Mouse (Mus musculus) natural killer cell, adult 2 months (primary cell): ENCODE measurements around the gene Rgs17.
A peak's percentile ranks its signal among the peaks of the same experiment; 100 is the strongest.
"Not testable (repeated sequence)": the region's sequence is repeated elsewhere in the genome, so short reads cannot be mapped to it uniquely, and the experiment has no call there.

Experiments
- DNase-seq, 2 experiments: peaks; one replicate each; pipeline ENCODE4 v3.0.0; 2022; ENCODE audit warnings: low spot score in 2 of 2

Gene Rgs17

GRCm38 (mm10) chr10:5922294-5922828 lies at the start of gene Rgs17:
TSS of gene Rgs17 (minus strand) at chr10:5922400.
- no peak for DNase-seq

DNA sequence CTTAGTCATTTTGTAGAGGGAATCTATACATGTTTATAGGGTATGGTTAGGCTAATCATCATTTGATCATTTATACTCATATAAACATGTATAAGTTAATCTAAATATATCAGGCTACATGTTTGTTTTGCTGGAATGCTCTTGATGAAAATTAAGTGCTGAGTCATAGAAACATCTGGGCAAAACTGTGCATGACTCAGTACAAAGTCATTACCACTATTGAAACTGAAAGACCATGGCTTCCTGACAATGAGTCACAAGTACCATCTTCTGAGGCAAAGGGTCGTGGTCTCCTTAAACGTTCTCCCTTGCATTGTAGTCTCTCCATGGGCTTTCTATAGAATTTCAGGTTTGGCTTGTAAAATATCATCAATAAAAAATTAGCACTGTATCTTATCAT lies 45.5 kb upstream of the Rgs17 start:
- no peak for DNase-seq

DNA sequence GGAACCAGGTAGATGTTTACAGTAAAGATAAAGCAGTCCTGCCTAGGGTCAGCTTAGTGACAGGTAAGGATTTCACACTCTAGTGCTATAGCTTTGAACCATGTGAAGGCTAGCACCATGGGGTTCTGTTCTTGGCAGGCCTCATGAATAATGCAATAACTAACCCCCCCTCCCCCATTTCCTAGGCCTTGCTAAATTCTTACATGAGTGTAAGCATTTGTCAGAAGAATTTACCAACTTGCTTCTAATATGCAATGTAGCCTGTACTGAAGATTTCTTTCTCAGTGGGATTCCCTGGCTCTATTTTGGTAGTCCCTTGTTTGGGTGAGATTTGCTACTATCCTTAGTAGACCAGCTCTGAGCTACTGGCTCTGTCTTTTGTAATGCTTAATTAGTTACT lies 31.6 kb upstream of the Rgs17 start:
- DNase-seq: not testable (repeated sequence)

DNA sequence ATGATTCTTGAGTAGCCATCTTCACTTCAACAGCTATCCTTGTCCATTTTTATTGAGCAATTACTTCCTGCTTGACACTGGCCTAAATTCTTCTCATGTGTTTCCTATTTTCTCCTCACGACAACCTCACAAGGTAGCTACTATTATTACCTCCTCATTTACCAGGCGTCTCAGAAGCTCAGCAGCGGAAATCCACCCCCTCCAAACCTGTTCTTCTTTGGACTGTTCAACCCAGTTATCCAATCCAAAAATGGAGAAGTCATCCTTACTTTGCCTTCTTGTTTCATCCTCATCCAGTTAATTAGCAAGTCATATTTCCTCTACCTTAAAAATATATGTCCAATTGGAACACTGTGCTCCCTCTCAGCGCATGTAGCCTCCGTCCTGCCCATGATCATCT lies 2.1 kb upstream of the Rgs17 start:
- DNase-seq: no peak

DNA sequence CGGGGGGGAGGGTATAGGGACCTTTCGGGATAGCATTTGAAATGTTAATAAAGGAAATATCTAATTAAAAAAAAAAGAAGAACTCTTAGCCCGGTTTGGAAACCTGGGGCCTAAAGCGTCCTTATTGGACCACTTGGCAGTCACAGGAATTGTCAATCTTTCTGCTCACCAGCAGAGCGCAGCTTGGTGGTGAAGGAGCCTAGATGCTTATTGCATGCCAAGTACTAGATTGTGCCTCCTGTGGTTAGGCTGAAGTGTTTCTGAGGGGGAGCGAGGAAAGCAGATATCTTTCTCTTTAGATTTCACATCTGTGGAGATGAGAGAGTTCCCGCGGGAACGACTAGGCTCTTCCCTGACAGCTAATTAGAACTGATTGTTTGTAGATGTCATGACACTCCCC lies 896 bp upstream of the Rgs17 start:
- DNase-seq: no peak

DNA sequence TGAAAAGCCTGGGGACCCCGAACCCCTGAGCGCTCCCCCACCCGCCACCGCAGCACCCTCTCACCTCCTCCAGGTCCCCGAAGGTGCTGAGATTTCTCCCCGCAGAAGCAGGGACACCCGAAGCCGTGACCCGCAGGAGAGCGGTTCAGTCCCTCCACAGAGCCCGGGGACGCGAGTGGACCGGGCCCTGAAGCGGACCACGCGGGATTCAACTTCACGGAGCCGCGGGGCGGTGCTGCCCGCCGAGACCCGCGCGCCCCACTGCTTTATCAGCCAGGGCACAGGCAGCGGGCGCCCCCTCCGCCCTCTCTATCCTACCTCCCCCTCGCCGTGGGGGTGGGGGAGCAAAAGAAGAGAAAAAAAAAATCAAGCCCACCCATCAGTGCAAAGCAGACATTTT lies 429 bp downstream of the Rgs17 start:
- DNase-seq: no peak

DNA sequence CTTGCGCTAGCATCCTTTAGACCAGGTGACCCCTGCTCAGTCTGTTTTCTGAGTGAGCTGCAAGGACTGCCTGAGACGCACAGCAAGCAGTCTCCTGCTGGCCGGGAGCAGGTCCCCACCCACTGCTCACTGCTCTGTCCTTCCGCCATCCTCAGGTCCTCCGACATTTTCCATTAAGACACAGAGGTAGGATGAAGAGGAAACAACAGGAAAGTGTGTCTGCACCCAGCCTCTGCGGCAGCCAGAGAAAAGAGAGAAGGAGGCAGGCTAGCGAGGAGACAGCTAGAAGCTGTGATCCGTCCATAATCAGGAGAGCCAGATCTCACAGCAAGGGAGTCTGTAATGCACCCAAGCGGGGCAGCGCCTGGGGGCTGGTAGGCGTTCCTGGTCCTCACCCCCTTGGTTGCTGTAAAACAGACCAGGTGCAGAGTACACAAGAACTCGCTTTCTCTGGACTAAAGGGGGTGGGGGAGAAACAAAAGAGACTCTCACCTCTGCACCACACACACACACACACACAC lies 1.1 kb downstream of the Rgs17 start:
- DNase-seq: no peak

DNA sequence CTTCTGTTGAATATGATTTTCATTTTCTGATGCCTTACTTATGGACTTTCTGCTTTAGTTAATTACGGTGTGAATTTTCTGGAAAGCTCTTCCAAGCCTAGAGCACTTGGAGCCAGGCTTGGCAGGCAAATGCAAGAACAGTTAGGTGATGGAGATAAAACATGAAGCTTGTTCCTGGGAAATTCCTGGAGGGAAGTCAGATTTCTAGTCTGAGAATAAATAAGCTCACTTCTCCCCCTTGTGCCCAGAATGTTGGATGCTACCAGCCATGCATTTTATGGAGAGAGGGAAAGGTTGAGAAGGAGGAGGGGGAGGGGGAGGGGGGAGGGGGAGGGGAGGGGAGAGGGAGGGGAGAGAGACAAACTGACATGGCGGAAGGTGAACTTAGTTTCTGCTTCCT lies 17.8 kb downstream of the Rgs17 start:
- no peak for DNase-seq

DNA sequence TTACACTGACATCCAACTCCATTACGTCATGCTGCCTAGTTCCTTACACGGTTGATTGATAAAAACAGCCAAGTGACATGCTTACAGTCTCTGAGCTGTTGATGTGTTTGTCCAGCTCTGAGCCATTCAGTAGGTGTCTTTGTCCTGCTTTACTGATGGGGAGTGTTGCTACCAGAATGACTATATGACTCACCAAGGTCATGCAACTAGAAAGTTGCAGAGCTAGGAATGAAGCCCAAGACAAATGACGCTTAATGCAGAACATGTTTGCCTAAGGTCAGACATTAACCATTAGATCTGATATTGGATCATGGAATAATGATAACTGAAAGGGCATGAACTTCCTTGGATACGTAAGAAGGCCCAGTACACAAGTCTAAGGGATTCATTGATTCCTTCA lies 20.4 kb downstream of the Rgs17 start:
- DNase-seq: no peak

GRCm38 (mm10) chr10:5900731-5901130 lies 21.5 kb downstream of the Rgs17 start:
- no peak for DNase-seq

DNA sequence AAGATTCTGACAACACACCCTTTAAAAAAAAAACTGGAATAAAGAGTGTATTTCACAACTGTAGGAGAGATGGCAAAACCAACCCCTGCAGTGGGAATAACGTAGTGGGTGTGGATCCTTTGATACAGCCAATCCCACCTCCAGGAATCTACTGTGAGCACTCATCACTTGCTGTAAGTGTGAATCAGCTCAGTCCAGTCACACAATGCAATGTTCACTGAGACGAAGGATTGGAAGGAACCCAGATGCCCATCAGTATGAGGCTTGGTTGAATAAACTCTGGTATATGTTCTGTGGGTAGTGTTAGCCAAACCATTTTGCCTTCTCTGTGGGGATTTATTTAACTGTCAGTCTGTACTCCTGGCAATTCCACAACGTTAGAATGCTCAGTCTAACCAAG lies 45.1 kb downstream of the Rgs17 start:
- DNase-seq: no peak

DNA sequence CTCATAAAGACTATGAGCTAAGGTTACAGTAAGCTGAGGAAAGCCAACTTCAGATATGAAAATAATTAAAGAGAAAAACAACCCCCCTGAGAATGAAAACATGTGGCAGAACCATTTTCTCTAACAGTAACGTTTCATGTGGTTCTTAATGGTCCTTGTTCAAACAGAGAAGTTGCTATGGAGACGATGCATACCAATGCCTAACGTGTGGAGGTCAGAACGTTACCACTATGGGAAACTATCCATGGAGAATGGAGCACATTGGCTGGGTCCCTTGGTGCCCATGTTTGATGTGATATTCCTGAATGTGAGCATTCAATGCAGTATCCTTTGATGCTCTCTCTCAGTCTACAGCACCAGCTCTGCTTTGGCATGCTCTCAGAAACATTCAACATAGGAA lies 51.1 kb downstream of the Rgs17 start:
- no peak for DNase-seq

DNA sequence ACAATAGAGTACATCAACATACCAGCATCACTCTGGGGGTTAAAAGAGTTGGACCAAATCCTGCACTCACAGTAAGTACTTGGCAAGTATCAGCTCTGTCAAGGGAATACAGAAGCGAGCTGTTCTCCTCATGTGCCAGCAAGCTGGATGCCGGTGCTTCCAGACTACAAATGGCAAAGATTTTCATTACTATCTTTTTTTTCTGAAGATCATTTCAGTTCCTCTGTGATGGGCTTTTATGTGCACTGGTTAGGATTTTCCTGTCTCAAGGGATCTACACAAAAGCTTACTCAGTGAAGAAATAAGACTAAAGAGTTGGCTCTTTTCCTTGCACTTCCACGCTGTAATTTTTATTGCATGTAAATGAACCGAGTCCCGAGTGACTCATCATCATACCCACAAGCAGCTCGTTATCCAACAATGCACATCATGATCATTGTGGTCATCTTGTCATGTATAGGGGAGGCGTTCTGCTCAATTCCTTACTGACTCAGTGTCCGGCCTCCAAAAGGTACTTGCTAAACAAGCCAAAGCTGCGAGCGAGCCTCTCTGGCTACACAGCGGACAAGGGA lies 54.1 kb downstream of the Rgs17 start:
- DNase-seq: no peak

- DNase-seq: no peak
These were observed 56.2 kb downstream of the Rgs17 start for GRCm38 (mm10) chr10:5865996-5866395.

DNA sequence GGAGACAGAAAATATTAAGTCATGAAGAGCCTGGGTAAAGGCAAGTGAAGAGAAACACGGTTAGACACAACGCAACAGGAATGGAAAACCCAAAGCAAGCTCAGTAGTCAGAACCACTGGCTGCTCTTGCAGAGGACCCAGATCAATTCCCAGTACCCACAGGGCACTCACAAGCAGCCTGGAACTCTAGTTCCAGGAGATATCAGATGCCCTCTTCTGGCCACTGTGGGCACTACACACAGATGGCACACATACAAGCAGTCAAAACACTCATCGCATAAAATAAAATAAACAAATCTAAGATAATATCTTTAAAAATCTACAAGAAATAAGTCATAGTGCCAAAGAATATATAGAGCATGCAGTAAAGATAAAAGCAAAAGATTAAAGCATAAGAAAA lies 59.5 kb downstream of the Rgs17 start:
- DNase-seq: no peak

- no peak for DNase-seq
These were observed 61.4 kb downstream of the Rgs17 start for GRCm38 (mm10) chr10:5860849-5861248.

DNA sequence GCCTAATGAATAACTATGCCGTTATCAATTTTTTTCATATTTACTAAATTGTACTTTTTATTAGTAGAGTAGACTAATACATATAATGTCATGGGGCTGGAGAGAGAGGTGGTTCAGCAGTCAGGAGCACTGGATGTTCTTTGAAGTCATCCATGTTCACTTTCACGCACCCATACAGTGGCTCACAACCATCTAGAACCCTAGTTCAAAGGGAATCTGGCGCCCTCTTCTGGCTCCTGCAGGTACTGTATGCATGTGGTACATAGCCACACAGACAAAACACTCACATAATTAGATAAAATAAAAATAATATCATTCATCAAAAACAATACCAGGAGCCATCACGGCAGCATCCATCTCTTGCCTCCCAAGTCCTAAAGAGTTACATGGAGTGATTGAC lies 62.5 kb downstream of the Rgs17 start:
- DNase-seq: peak in 1 of 2 experiments; percentile 1

- no peak for DNase-seq
These were observed 64.1 kb downstream of the Rgs17 start for GRCm38 (mm10) chr10:5857996-5858549.

DNA sequence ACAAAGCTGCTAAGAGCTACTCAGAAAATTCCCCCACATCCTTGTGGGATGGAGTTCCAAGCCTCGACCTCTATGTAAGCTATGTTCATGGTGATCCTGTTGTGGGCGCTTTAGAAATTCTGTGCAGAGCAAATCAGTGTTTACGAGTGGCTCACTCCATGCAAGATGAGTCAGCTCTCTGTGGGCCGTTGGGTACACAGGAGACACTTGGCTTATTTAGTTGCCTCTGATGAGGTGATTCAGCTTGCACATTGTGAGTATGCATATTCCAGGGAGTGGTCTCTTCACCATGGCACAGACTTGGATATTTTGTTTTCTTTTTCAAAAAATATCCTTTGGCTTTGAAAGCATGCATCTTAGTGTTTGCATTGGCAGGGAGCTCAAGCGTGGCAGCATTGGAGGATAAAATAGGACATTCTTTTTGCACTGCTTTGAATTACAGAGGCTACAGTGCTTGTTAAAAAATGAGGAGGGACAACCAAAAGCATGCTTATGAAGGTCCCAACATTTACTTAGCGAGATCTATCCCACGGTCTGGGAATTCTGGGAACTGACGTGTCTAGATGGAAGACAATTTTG lies 68.8 kb downstream of the Rgs17 start:
- no peak for DNase-seq

DNA sequence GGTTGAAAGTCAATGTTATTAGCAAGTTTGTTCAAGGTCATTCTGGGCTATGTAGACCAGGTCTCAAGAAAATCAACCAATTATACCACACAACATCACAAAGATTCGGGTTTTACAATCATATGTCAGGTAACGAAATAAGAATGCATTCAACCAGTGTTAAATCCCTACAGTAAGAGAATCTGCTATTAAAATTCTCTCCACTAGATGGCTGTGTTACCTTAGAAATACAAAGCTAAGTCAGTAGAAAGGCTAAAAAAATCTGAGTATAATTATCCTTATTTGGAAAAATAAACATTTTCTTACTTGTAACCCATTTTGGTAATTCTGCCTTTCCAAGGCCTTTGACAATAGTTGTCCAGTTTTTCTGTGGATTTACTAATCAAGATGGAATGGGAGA lies 75.3 kb downstream of the Rgs17 start:
- DNase-seq: no peak

DNA sequence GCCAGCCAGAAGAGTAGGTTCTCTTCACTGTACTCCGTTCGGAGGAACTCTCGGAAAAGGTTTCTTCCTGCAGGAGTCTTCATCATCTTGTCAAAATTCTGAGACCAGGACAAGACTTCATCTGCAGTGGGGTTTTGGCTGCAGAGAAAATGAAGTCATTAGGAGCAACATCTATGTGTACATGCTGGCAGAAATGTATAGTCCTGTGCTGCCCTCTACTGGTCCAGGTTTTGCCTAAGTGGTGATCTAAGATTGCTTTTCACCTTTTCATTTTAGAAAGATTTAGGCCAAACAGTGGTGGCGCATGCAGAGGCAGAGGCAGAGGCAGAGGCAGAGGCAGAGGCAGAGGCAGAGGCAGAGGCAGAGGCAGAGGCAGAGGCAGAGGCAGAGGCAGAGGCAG lies 80.8 kb downstream of the Rgs17 start:
- DNase-seq: peak; percentile 32 to 54

- DNase-seq: no peak
These were observed 95.7 kb downstream of the Rgs17 start for GRCm38 (mm10) chr10:5826336-5827025.

DNA sequence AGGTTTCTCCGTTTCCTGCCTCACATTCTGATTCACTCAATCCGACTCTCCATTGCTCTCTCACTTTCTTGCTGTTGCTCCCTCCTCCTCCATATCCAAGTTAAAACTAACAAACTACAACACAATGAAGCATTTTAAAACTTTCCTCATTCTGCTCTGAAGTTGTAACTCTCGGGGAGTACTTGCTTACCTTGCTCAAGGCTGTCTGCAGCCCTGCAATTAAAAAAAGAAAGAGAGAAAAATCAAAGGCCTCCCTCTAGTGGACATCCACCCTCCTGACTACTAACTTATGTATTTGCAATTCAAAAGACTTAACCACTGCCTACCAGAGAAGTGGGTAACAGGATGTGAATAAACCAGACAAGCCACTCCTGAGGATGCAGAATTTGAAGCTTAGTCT lies 97.4 kb downstream of the Rgs17 start:
- DNase-seq: peak; percentile 72 to 73
